Mouse (Mus musculus) skeletal muscle tissue, adult 2 months (tissue): ENCODE results near the gene Dcun1d2.

Experiments used
- DNase-seq: peaks from one replicate; pipeline ENCODE4 v3.0.0-alpha.2; 2012; ENCODE audit warnings: low read depth, low spot score

Gene Dcun1d2

DNA sequence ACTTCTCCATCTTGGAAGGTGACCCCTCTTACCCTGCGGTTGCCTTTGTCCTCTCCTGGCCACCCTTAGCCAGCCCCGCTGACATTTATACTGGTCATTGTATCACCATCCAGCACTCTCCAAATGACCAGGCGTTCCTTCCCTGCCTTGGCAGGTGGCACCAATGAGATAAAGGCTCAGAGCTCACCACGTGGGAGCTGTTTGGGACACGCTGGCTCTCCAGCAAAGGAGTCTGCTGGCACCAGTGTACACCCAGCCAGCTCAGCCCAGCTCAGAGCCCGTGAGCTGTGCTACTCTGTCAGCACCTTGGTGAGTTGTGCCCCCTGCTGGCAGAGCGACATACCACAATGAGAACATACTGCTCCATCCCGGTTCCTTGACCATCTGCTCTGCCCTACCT, 33.9 kb downstream of the Dcun1d2 start, which contains the start of gene Adprhl1:
Gene Adprhl1 (minus strand): TSS at position 144 of the 400 bp plus-strand sequence.
- DNase-seq = peak; percentile 95

DNA sequence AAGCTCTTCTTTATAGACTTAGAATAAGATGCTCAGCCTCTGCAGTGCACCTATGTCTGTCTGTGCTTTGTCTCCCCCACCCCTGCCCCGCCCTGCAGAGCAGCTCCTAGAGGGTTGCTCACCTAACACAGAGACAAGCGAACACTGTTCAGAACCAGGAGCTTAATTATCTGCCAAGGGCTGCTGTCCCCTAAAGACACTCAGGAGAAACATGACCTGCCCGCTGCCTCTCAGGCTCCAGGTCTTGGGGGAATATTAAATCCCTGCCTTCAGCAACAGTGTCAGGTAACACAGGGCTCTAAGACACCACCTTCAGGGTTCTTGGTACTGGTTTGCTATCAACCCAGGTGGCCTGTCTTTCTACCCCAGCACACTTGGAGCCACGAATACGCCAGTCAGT, 34.5 kb downstream of the Dcun1d2 start:
- peak; percentile 80 for DNase-seq

DNA sequence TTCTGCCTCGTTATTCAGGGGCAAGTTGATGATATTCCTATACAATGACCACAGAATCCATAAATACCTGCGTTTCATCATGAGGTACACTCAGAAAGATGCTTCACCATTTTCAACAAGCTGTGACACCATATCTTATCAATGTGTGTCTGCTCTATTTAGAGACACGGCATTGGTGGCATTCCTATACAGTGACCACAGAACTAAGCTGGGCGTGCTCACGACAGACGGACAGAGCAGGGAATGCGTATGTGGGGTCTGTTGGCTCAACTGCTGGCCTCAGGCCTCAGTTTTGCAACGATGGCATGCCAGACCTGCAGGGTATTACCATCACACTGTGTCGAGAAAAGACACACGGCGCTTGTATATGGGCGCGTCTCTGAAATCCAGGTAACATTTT, 35.1 kb downstream of the Dcun1d2 start:
- DNase-seq = peak; percentile 63

DNA sequence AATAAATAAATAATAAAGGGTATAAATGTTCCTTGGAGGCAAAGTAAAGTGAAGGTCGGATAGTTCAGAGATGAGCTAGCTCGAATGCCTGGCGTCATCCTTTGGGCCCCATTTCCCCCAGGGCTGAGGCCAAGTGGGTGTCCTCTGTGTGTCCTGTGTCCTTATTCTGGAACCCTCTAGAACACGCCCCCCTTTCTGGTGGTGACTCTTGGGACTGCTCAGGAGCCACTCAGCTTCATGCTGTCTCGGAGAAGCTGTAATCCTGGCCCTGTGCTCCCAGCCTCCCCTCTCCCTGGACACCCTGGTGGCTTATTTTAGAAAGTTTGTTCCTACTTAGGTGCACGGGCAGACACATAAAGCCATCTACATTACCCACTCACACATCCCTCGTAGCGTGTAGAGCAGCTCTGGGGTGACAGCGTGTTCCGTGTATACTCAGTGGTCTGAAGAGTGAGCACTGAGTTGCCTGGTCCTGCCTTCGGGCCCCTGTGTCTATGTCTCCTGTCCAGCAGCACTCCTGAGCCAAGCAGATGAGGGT, 43.5 kb downstream of the Dcun1d2 start:
- DNase-seq = peak; percentile 26

DNA sequence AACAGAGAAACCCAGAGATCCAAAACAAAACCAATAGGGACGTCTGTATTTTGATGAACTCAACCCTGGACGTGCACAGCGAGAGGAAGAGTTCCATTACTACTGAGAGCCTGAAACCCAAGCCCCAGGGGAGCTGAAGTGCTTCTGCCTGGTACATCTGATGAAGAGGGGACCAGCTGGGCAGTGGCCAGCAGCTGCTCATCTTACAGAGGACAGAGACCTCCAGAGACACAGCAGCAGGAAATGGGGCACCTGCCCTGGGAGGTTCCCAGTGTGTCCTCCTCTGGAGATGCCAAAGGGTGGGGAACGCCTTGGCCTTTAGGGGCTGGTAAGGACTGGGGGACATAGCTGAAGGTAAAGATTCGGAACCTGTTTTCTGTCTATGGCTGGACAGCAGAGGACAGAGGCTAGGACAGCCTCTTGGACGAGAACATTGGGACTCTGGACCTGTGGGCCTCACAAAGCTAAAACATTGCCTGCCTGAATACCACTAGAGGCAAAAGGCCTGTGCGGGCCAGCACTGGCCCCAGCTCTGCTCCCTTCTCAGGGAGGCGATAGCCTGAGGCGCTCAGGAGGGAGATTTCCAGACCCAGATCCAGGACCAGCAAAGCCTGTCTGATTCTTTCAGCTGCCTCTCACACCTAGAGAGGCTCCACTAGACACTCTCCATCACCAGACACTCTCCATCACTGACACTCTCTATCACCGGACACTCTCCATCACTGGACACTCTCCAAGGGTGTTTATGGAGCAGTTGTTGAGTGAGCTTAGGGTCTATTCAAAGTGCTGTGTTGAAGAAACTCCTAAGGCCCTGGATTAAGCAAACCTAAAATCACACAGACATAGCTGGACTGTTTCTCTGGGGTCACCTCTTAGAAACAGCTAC, 44.7 kb downstream of the Dcun1d2 start:
- DNase-seq = peak; percentile 35

DNA sequence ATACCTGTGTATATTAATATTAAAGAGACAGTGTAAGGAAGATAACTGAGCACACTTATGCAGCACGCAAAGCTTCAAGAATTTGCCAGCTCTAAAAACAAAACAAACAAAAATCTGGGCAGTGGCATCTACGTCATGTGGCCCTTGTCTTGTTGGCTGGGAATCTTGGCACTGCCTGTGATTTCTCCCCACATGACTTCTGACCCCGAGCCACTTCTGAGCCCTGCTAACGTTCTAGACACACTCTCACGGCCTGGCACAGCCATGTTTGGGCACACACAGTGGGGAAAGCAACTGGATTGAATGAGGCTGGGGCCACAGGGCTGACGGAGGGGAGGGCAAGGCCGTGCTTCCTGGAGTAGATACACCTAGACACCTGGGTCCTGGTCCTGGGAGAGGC, 47.2 kb downstream of the Dcun1d2 start:
- no peak for DNase-seq

DNA sequence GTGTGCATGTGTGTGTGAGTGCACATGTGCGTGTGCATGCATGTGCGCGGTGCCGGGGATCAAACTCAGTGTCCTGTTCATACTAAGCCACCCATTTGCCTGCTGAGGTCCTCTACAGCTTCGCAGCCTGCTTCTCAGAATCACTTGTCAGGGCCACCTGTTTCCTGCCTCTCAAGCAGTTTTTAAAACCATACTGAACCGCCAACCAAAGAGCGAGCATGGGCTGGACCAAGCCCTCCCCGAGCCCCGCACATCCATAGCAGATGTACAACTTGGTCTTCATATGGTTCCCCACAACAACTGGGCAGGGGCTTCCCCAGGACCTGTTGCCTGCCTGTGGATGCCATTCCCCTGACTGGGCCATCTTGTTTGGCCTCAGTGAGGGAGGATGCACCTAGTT, 47.9 kb downstream of the Dcun1d2 start:
- no peak for DNase-seq

DNA sequence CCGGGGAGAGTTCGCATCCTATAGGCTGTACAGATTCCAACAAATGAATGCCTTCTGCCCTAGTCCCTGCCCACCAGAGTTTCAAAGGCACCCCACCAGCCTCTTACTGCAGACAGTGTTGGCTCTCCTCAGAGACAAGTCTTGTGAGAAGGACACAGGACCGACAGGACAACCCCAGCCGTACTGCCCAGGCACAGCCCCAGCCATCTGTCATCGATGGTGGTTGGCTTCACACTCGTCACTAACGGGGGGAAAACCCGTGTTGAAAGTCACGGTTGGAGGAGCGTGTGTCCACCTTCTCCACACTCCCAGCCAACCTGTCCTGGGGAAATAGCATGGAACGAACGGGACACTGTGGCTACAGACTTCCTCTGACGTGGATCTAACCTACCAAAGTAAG, 53.1 kb downstream of the Dcun1d2 start:
- DNase-seq = no peak

DNA sequence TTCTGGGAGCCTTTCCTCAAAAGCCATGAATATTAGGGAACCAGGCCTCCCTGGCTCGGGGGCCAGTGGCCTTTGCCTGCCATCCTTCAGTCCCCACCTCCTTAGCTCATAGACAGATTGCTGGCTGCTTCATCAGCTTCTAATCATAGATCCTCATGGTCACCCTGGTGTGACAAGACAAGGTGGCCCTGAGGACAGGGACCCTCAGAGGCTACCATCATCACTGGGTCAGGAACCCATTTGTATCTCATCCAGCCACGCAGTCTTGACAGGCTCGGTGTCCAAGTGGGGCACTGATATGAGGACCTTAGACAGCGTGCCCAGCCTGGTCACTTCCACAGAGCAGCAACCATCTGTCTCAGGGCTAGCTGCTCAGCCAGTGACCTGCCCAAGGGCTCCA, 57.5 kb downstream of the Dcun1d2 start:
- no peak for DNase-seq

DNA sequence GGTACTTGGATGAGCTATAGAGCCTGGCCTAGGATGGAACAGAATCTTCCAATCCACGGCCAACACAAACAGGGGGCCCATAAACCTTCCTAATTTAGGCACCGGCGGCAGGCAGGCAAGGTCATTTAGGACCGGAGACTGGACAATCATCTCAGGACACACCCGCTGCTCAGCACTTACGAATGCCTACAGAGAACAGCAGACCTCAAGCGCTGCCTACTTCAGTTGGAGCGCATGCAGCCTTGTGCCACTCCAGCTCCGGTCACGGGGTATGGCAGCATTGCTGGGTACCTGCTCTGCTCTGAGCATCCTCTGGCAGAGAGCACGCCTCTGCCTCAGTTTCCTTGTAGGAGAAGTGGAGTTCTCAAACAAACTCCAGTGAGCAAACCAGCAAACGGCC, 58.1 kb downstream of the Dcun1d2 start:
- DNase-seq = peak; percentile 48

DNA sequence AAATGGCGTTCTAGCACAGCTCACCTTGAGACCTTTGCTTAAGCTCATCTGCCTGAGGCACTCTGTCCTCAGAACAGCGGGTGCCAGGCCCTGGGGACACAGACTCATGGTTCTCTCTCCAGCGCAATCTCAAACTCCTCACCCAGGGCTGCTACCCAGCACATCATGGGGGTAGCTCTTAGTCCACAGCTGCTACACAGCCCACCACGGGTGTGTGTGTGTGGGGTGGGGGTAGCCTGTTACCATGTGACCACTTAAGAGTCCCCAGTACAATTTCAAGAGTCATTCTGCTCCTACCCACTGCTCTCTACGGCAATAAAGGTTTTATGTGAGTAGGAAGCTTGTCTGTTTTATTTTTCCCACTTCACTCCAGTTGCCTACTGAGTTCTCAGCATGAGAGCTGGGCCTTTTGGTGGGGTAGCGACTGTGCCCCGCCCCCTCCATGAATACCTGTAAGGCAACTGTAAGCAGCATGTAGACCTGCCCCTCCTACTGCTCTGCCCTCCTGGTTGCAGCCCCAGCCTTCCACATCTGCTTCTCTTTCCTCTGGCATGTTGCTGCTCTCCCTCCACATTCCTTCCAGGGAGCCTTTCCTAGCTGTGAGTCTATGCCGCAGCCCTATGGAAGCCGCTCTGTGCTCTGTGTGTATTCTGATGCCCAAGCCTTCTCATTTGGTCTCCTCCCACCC, 58.9 kb downstream of the Dcun1d2 start:
- no peak for DNase-seq

DNA sequence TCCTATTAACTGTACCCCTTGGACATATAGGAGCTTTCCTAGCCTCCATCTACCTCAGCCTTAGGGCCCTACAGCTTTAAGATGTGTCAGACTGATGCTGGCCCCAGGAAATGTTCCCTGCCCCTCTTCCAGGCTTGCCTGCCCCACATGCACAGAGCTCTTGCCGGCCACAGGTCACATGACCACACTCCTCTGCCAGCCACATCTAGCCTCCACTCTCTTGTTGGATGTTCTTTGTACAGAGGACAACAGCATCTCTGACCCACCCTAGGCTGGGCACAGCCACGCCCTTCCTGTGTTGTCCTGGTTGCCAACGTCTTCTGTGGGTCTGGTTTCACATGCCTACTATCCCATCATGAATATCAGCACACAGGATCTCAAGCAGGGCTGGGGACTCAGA, 60.7 kb downstream of the Dcun1d2 start:
- no peak for DNase-seq

DNA sequence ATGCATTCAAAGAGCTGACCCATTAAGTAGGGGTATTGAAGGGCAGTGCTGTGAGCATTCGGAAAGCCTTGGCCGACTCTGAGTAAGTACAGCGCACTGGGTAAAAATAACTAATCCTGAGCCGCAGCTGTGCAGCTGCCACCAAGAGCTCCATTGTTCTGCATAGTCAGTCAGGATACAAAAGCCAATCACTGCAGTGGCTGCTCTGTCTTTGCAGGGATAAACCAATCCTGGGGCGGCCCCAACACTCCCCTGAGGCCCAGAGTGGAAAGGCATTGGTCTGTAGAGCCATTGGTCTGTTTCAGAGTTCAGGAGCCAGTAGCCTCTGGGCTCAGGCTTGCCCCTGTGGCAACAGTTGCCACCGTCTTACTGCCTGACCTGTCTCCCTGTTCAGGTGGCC, 61.6 kb downstream of the Dcun1d2 start:
- no peak for DNase-seq

DNA sequence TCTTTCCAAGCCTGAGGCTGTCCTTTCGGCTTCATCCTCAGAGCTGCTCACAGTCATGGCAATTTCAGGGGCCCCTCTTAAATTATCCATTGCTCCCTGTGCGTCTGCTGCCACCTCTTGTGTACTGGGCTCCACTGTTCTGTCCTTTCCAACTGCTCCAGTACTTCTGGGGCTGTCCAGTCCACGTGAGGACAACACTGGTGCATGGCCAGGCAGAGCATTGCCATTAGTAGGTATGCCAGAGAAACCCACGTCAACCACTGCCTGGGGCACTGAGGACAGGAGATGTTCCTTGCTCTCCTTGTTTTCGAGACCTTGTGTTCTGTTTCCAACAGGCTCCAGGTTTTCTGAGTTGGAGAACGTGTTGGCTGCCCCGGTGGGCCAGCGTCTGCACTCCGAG, 63.5 kb downstream of the Dcun1d2 start:
- no peak for DNase-seq

DNA sequence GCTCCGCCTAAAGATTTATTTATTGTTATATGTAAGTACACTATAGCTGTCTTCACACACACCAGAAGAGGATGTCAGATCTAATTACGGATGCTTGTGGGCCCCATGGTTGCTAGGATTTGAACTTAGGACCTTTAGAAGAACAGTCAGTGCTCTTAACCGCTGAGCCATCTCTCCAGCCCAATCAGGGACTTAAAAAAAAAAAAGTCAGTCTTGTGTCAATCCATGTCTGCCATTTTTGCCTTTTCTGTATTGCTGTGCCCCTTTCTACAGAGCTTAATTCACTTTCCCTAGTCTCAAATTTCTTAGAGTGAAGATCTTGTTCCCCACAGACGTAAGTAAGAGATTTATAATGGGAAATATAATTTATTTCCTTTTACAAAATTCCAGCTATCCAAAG, 69.5 kb downstream of the Dcun1d2 start:
- no peak for DNase-seq

DNA sequence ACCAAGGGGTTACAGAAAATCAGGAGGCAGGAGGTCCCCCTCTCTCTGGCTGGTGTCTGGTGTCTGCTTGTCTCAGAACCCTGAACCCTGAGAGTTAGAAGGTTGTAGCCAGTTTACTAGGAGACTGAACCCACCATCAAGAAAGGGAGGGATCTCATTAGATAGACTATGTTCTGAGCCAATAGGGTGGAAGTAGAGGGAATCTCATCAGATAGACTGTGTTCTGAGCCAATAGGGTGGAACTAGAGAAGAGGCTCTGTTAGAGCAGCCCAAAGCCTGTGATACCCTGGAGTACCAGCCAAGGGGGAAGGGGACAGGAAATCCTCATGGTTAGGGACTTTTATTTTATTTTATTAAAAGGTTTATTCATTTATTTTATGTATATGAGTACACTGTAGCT, 69.9 kb downstream of the Dcun1d2 start:
- no peak for DNase-seq

DNA sequence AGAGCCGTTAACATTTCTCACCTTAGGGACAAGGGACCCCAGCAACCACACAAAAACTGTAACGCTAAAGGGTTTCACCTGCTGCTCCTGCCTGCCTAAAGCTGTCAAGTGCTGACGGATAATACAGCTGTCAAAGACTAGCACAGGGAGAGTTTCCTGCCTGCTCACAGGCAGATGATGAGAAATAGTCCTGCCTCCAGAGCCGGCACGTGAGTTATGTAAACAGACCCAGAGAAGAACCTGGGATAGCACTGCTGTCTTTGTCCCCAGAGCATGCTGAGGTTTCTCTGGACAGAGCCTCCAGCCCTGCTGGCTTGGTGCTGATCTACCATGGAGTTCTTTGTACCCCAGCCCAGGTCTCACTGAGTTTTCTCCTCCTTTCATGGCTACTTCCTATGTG, 70.8 kb downstream of the Dcun1d2 start:
- no peak for DNase-seq

DNA sequence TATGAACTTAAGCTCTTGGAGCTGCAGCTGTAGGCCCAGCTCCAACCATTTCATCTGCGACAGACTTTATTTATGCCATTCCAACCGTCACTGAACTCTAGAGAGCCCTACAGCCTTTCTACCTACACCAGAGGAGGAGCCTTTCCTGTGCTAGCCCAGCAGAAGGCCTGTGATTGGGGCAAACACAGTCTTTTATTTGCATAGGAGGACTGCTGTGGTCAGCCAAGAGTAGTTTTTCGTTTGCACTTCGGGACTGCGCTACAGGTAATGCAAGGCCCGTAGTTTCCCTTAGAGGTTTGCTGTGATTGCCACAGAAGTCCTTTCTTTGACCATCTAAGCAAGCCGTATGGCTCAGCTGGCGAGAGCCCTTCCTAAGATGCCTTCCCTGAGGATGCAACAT, 71.5 kb downstream of the Dcun1d2 start:
- DNase-seq = no peak

DNA sequence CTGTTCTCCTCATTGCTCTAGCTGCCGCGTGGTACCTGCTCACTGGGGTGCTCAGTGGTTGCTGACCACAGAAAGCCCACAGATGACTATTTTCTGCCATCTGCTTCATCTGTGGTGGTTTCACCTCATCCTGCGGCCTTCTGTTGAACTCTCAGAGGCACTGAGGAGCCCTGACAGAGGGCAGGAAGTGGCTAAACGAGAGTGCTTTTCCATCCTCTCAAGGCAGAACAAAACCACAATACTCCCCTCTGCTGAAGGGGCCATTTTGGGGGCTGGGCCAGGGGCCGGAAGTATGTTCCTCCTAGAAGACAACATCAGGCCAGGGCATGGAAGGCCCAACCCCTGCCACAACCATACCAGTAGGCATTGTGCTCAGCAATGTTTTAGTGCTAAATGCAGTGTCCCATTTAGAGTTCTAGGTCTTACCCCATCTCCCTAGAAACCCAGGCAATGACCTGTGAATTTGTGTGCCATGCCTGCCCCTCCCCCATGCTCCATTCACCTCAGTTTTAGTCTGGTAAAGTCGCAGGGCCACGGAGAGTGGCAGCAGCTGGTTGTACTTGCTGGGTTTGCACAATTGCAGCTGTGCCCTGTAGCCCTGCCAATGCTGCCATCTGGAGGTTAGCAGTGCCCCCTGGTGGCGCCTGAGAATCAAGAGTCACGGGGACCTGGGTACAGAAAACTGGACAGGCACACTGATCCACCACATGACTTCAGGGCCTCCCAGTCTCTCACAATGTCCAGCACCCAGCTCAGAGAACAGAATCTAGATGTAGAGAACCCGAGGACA, 74.3 kb downstream of the Dcun1d2 start:
- peak; percentile 94 for DNase-seq

DNA sequence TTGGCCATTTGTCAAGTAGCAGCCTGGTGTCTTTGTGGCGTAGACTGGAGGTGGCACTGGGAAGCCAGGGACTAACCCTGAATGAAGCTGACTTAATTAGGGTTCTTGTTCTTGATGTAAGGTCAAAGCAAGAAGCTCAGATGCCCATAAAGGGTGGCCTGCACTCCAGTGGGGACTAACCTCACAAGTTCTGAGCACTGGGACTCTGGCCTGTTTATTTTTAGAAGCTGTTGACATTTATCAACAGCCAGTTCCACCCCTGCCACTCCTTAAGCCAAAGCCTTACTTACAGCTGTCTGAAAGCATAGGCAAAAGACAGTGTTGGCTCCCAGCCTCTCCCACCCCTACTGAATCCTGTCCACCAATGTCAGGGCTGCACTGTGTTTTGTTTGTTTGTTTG, 78.2 kb downstream of the Dcun1d2 start:
- peak; percentile 88 for DNase-seq

DNA sequence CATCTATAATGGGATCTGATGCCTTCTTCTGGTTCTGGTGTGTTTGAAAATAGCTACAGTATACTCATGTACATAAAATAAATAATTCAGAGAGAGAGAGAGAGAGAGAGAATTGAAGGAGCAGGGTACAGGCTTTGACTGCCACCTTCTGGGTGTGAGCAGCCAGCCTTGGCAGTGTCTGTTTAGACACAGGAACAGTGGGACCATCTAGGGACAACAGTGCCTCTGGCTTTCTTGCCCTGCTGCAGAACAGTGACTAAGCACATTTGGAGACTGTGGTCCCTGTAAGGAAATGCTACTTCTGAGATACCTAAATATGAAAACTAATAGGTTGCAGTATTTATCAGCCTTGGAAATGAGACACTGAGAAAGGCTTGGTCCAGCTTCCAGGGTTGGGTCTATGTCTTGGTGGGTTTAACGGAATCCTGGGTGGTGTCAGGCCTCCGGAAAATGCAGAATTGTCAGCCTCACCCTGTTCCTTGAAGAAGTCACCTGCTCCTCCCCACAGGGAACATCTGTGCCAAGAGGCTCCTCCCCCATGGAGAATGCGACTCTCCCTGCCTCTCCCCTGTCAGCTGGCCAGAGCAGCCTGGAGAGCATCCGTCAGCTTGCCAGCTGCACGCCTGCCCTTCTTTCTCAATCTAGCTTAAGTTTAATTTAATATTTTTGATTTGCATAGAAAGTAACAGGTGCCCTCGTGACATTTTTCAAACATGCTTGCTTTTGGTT, 79.1 kb downstream of the Dcun1d2 start:
- peak; percentile 89 for DNase-seq
